Comparison of ENCODE assay signal across 27 mouse cellular contexts in the genomic region with DNA sequence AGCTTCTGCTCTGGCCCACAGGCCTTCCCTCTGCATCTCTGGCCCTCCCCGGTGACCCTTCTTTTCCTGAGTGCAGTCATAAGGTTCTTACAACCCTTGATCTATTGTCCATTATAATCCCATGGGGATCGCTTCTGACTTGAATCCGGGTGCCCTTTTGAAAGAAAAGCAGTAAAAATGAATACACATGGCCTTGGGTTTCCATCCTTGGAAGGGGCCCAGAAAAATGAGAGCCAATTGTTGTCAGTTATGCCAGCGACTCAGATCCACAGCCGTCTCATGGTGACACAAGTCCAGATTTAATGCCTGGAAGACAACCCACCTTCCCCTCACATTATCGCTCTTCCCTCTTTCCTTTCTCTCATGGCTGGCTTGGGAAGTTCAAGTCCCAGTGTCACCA. TPM values are rescaled to one million over a fixed set of nuclear protein-coding genes. Genes with fewer than 3 reads are reported as not detected.
DNase-seq lines count a peak whose midpoint lies in the region; ATAC-seq lines count a peak whose summit lies in the region.
"Had no signal": no experiment of that assay in that cellular context is flagged by ENCODE, and none has a peak within 500 bp of the region (broad histone marks: within the 10 kb centered on the region; RNA-seq: fewer than 3 reads in every experiment).

No protein-coding gene starts in this region.

- H3K27ac ChIP-seq in forebrain, embryonic 15.5 days (replicated peaks), result no peak overlapping the region
- H3K27ac ChIP-seq: embryonic facial prominence, embryonic 10.5 days; embryonic facial prominence, embryonic 13.5 days; forebrain, embryonic 12.5 days; heart, adult 2 months; heart, embryonic 10.5 days; heart, embryonic 13.5 days; hindbrain, embryonic 12.5 days; hindbrain, embryonic 15.5 days had no signal

- H3K36me3 ChIP-seq in forebrain, embryonic 15.5 days, result no peaks in the 10 kb centered on the region
- H3K36me3 ChIP-seq: embryonic facial prominence, embryonic 10.5 days; embryonic facial prominence, embryonic 13.5 days; forebrain, embryonic 12.5 days; heart, embryonic 10.5 days; heart, embryonic 13.5 days; hindbrain, embryonic 12.5 days; hindbrain, embryonic 15.5 days had no signal

- no peak overlapping the region for H3K4me2 ChIP-seq in forebrain, embryonic 15.5 days (replicated peaks)
- H3K4me2 ChIP-seq: embryonic facial prominence, embryonic 13.5 days; forebrain, embryonic 12.5 days; hindbrain, embryonic 12.5 days; hindbrain, embryonic 15.5 days had no signal

- peaks cover 20% of the 10 kb centered on the region for H3K4me1 ChIP-seq in forebrain, embryonic 15.5 days

- ATAC-seq in forebrain, embryonic 15.5 days (replicated peaks), result no peak
- ATAC-seq: forebrain, embryonic 16.5 days; intestine, postnatal 0 days; Patski had no signal

- H3K9ac ChIP-seq in forebrain, embryonic 15.5 days (replicated peaks), result no peak overlapping the region
- H3K9ac ChIP-seq: embryonic facial prominence, embryonic 13.5 days; forebrain, embryonic 12.5 days; heart, embryonic 13.5 days; hindbrain, embryonic 12.5 days; hindbrain, embryonic 15.5 days had no signal

- H3K27me3 ChIP-seq in forebrain, embryonic 15.5 days, result peaks cover 23% of the 10 kb centered on the region; the same call in 1 of the 2 replicates
- H3K27me3 ChIP-seq: Patski had no signal

- DNase-seq in adrenal gland, adult (ENCODE audit: inconsistent age in 2 of 2, low spot score in 1 of 2), result peak; percentile 53 to 92
- DNase-seq in adrenal gland, postnatal 4 days (ENCODE audit: low spot score in 2 of 2), result no peak
- DNase-seq in adrenal gland, adult 2 months, result peak; percentile 84
- DNase-seq in adrenal gland, postnatal 14 days, result peak; percentile 72
- DNase-seq in kidney, postnatal 36 days, result no peak
- DNase-seq: cerebellum, adult 11-12 months; cerebellum, adult 8-10 months; cerebellum, postnatal 10 days; cerebellum, postnatal 36 days; embryo, embryonic 11 days; gastrocnemius, postnatal 10 days; gastrocnemius, postnatal 36 days; heart, adult 2 months; heart, postnatal 14 days; heart, postnatal 4 days had no signal

- H3K9me3 ChIP-seq in forebrain, embryonic 15.5 days, result no peaks in the 10 kb centered on the region
- H3K9me3 ChIP-seq: embryonic facial prominence, embryonic 10.5 days; embryonic facial prominence, embryonic 13.5 days; forebrain, embryonic 12.5 days; heart, embryonic 10.5 days; heart, embryonic 13.5 days; hindbrain, embryonic 12.5 days; hindbrain, embryonic 15.5 days had no signal

- no peak overlapping the region for H3K4me3 ChIP-seq in forebrain, embryonic 15.5 days
- H3K4me3 ChIP-seq: embryonic facial prominence, embryonic 10.5 days; embryonic facial prominence, embryonic 13.5 days; forebrain, embryonic 12.5 days; heart, adult 2 months; heart, embryonic 10.5 days; heart, embryonic 13.5 days; hindbrain, embryonic 12.5 days; hindbrain, embryonic 15.5 days had no signal

- WGBS in forebrain, embryonic 15.5 days, result 71% methylated on average over 6 of the region's 6 CpGs

RNA-seq across cellular contexts. Expression of a gene that starts 1.9 kb away (rescaled TPM):
- 10 to 100 TPM; 41.5 to 47.1 TPM for total RNA-seq in adrenal gland, postnatal 4 days (2021)
- total RNA-seq in adrenal gland, adult 2 months (2021), result 1 to 10 TPM; 2.2 to 4.7 TPM
- 1.7 and 2.2 TPM in 2 replicates for polyA plus RNA-seq in adrenal gland, adult 2 months (2012; rRNA removed)
- 13.6 and 15.1 TPM in 2 replicates for total RNA-seq in adrenal gland, postnatal 14 days (2021)
- polyA plus RNA-seq in forebrain, embryonic 15.5 days (2015; fragmentation: Nextera tagmentation; extraction: Ambion mirVana), result 1.6 and 1.7 TPM in 2 replicates
- total RNA-seq: granulocyte monocyte progenitor cell, adult 5-6 weeks had no signal

Comparison
In these comparisons a context has a peak if more than half of its experiments do, and no peak if none do; other contexts are left out.
1. DNase-seq: peak in adrenal gland, adult (2 of 2), adrenal gland, adult 2 months (single experiment) and adrenal gland, postnatal 14 days (single experiment); none in adrenal gland, postnatal 4 days (0 of 2) and kidney, postnatal 36 days (0 of 2).